Mouse (Mus musculus) frontal cortex, postnatal 36 days (tissue): Measurements from ENCODE around the gene Myo15.
A peak's percentile ranks its signal among the peaks of the same experiment; 100 is the strongest.
"Not testable (repeated sequence)": the region's sequence is repeated elsewhere in the genome, so short reads cannot be mapped to it uniquely, and the experiment has no call there.

Experiments used
- DNase-seq, 2 experiments: peaks; one replicate each; pipeline ENCODE4 v3.0.0; 2022; ENCODE audit warnings: low spot score in 2 of 2

Gene Myo15

DNA sequence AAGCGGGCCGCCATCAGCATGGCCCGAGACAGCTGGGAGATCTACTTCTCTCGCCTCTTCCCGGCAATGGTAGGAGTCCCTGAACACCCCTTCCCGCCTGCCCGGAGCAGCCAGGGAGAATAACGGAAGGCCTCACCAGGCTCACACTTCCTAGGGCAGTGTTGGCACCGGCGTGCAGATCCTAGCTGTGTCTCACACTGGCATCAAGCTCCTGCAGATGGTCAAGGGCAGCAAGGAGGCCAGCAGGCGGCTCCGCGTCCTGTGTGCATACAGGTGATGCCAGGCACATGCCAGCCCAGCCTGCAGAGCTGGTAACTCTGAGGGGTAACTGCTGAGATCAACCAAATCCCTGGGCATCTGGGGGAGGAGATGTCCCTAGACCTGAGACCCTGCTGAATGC lies 38.1 kb downstream of the Myo15 start:
- DNase-seq = no peak

DNA sequence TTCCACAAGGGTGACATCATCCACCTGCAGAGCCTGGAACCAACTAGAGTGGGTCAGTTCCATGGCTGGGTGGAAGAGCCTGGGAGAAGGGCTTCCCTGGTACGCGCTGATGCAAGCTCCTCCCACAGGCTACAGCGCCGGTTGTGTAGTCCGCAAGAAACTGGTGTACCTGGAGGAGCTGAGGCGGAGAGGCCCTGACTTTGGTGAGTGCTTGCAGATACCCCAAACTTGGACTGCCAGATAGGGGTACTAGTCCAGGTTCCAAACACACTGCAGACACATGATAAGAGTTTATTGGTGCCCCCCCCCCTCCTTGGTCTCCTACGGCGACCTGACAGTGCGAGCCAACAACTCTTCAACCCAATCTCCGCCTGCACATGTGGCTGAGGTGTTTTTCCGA lies 39.8 kb downstream of the Myo15 start:
- DNase-seq = no peak

DNA sequence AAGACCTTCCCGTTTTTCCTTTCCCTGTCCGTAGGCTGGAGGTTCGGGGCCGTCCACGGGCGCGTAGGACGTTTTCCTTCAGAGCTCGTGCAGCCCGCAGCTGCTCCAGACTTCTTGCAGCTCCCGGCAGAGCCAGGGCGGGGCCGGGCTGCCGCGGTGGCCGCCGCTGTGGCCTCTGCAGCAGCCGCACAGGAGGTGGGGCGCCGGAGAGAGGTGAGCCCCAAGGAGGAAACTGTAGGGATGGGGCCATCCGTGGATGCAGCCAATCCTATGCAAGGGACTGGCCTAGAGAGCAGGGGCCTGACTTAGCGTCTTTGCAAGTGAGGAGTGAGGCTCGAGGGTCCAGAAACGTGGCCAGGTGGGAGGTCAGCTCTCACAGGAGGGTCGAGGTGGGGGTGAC lies 40.4 kb downstream of the Myo15 start:
- no peak for DNase-seq

DNA sequence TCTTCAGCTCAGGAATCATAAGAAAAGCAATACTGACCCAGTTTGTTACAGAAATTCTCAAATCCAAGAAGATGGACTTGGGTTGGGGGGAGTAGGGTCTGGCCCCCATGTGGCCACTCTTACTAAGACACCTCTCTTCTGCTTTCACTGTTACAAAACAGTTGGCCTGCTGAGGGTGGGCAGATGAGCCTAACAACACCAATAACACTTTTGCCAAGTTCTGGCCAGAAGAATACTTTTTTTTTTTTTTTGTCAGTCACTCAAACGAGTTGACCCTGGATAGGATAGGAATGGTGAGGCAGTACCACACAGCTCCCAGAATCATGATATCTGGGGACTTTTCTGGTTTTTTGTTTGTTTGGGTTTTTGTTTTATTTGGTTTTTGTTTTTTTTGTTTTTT lies 42.8 kb downstream of the Myo15 start:
- DNase-seq = no peak

DNA sequence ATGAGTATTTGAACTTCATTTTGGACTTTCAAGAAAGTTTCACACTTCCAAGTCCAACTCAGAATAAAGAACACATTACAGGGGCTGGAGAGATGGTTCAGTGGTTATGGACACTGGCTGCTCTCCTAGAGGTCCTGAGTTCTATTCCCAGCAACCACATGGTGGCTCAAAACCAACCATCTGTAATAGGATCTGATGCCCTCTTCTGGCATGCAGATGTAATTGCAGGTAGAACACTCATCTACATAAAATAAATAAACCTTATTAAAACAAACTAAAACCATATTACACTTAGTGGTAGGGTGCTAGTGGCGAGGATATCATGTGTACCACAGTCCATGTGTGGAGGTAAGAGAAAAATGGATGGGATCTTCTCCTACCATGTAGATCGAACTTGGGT lies 43.4 kb downstream of the Myo15 start:
- no peak for DNase-seq

DNA sequence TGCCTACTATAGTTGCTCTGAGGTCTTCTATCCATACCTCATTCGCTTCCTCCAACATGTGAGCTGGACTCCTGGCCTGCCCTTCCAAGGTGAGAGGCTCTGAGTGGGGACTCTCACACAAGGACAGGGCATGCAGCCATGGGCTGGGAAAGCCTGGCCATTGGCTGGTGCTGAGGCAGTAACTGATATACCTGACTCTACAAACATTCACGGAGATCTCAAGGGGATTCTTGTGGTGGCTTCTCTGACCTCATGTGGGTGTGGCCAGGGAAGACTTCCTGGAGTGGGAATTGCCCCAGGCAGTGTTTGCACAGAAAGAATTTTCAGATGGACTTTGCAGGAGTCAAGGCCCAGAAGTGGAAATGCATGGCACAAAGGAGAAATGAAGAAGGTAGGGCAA lies 45.8 kb downstream of the Myo15 start:
- no peak for DNase-seq

DNA sequence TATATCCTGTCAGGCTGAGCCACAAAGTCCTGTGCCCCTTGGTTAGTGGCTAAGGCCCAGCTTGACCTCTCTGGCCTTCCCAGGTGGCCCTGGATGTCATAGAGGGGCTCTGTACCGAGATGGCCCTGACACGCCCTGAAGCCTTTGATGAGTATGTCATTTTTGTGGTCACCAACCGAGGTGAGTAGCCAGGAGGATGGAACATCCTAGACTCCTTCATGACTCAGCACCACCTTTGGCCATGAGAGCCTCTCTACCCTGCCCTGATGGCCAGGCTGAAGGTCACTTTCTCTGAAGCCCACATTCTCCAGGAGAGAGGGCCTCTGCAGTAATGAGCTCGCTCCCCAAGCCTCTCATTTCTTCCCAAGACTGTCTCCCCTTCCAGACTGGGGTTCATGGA lies 49.2 kb downstream of the Myo15 start:
- no peak for DNase-seq

DNA sequence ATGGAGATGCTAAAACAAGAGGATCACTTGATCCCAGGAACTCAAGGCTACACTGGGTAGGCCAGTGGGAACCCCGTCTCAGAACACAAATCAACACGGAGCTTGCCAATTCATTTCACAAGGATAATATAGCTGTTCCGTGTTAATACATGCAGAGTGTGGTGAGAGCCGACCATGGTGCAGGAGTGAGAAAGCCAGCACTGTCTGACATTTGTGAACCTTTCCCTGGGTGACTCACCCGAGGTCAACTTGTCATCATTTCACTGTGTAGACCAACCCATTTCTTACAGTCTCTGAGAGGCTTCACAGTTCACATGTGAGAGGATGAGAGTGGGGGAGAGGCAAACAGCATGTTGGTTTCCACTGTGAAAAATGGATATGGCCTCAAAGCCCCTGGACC lies 52.9 kb downstream of the Myo15 start:
- no peak for DNase-seq

DNA sequence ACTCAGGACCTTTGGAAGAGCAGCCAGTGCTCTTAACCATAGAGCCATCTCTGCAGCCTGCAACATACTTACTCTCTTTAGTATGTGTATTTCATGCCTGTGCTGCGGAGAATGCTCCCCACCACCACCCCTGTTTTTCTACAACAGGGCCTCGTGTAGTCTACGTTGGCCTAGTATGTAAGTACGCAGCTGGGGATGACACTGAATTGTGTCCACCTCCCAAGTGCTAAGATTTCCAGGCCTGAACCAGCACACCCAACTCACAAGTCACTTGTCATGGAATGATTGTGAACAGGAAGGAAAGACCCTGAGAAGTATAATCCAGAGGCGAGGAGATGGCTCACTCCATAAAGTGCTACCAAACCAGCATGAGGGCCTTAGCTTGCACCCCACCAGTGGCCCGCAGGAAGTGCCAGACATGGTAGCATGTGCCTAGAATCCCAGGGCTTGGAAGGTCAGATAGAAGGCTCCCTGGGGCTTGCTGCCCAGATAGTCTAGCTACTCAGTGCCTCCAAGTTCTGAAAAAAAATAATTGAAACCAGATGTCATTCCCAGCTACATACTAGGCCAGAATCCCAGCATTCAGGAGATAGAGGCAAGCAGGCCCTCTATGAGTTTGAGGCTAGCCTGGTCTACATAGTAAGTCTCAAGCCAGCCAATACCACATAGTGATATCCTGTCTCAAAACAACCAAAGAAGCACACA lies 53.7 kb downstream of the Myo15 start:
- DNase-seq = no peak

DNA sequence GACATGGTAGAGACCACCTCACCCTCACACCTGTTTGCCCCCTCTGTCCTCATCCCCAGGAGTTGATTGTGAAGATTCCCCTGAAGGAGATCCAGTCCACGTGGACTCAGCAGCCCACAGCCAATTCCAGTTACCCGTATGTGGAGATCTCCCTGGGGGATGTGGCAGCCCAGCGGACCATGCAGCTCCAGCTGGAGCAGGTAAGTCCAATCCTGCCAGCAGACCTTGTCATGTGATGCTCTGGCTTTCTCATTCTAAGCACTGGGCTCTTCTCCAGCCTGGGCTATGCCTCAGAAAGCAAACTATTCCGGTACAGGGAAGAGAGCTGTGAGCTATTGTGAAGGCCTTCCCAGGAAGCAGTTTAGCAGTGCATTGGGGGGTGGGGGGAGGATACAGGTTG lies 57.3 kb downstream of the Myo15 start:
- DNase-seq = no peak

DNA sequence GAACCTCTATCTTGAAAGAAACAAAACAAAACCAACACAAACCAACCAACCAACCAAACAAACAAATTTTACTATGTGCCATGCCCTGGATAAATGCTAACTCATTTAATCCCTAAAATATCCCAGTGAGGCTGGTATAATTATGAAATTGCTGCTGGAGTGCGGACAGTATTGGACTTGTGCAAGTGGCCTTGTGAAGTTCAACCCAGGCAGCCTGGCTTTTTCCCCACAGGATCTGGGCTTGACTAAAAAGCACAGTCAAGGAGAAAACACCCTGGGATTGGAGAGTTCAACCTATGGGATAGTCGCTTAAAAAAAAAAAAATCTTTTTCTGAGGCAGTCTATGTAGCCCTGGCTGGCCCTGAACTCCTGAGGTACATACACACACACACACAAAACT lies 66.5 kb downstream of the Myo15 start:
- no peak for DNase-seq

DNA sequence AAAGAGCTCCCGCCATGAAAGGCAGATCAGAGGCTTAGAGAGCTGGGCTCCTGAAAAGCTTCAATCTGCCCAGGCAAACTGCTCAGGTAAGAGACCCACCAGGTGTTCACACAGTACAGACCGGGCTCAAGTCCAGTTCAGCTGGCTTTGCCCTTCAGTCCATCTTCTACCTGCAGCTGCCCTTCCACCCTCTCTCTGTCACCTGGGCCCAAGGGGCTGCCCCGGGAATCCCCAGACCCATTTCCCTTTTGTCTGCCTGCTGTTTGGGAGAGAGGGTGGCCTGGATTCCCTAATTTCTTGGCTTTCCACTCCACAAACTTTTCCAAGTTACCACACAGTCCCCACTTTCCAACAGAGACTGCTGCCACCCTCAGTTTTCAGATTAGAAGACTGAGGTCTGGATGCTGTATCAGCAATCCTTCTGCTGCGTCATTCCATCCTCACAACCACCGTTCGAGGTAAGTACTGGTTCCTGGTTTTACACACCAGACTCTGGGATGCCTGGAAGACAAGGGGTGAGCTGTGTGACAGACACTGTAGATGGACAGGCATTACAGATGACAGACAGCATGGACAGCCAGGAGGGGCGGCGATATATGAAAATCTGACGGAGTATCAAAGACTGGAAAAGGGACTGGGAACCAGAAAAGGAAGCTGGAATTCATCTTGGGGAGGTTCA lies 67.2 kb downstream of the Myo15 start, which contains the start of gene Alkbh5:
Alkbh5 (plus strand) TSS at position 202 of the 679 bp plus-strand sequence.
- DNase-seq = peak; percentile 39 to 45

DNA sequence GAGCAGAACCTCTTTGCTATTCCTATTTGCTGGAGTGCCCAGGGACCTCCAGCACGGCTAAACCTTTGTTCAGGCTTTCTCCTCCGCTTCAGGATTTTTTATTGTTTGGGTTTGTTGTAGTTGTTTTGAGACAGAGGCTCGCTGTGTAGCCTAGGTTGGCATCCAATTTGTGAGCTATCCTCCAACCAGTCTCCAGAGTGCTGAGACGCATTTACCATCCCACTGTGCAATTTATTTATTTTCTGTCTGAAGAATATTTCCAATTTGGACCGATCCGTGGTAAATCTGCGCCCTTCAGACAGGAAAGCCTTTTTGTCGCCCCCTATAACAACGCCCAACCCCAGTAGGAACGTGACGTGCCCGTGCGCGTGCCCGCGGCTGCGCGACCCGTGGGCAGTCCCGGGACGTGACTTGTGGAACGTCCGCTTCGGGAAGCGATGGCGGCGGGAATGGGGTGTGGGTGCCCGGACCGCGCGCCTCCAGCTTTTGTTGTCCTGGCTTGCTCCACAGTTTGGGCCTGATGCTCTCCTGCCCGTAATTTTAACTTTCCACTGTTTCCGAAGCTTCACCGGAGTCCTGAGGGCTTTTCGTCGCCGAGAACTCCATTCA lies 67.8 kb downstream of the Myo15 start:
- peak; percentile 91 to 93 for DNase-seq

DNA sequence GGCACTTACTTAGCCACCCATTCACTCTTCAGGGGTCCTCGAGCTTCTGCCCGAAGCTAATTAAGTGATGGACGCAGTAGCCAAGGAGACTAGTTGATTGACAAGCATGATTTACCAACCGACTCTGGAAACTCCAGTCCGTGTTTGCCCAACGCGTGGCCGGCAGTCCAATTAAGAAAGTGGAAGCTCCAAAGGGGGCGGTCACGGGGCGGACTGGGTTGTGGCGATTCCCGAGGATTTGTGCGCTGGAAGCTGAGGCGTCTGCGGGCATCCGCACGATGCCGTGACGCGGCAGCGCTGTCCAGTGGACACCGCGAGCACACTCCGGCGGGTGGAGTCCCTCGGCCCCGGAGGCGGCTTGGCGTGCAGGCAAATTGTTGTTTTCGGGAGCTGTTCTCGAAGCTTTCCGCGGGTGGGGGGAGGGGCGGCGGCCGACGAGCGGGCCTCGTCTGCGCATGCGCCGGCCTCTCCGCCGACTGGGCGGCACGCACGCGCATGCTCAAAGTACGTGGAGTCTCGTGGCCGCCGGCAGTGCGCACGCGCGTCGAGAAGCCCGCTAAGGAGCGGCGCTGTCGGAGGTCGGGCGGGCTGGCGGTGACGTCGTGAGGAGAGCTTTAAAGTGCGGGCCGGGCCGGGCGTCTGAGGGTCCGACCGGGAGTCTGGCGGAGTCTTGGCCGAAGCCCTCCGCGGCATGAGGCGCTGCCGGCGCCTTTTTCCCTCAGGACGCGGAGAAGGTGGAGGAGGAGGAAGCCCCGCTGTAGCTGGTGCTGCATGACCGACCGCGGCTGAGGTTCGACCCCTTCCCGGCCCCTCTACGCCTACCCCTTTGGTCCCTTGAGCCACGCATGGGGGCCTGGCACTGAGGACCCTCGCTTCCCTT lies 68.6 kb downstream of the Myo15 start:
- peak; percentile 97 to 98 for DNase-seq

DNA sequence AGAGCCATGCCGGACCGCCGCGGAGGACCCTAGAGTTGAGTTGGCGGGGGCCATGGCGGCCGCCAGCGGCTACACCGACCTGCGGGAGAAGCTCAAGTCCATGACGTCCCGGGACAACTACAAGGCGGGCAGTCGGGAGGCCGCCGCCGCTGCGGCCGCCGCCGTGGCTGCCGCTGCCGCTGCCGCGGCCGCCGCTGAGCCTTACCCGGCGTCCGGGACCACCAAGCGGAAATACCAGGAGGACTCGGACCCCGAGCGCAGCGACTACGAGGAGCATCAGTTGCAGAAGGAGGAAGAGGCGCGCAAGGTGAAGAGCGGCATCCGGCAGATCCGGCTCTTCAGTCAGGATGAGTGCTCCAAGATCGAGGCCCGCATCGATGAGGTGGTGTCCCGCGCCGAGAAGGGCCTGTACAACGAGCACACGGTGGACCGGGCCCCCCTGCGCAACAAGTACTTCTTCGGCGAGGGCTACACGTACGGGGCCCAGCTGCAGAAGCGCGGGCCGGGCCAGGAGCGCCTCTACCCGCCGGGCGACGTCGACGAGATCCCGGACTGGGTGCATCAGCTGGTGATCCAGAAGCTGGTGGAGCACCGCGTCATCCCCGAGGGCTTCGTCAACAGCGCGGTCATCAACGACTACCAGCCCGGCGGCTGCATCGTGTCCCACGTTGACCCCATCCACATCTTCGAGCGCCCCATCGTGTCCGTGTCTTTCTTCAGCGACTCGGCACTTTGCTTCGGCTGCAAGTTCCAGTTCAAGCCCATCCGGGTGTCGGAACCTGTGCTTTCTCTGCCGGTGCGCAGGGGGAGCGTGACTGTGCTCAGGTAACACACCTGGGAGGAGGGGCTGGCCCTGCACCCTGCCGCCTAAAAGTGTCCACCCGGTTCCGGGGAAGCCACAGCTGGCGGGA lies 69.5 kb downstream of the Myo15 start:
- peak in 1 of 2 experiments; percentile 38 for DNase-seq

DNA sequence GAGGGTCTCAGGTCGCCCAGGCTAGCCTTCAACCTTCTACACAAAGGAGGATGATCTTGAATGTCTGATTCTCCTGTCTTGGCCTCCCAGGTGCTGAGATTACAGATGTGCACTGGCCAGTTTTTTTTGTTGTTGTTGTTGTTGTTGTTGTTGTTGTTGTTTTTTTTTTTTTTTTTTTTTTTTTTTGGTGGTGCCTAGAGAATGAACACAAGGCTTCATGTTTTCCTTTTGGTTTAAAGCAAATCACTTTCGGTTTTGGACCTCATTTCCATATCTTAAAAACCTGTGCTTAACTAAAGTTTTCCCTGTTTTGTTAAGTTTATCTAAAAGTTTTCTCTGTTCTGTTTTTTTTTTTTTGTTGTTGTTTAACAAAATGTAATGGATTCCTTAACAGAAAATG lies 70.4 kb downstream of the Myo15 start:
- DNase-seq = no peak

DNA sequence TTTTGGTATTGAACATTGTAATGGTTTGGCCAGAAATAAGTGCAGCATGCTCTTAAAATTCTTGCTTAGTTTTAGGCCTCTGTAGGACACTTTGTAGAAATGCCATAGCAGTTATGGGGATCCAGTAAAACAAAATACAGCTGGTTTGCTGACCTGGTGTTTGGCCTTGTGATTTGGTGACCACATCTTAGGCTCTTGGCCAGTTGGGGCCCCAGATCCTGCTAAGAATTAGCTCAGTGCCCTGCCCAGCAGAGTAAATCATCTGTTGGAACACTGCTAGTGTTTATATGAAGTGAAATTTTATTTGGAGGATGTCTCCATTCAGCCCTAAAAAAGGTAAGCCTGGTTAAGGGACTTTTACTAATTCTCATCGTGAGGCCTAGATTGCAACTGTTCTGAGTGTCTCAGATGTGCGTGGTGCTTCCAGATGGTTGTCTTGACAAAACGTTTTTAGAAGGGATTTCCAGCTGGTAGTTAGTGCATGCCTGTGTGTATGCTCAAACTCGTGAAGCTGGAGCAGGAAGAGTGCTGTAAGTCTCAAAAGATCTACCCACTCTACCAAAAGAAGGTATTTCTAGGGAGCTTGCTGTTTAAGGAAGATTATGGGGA lies 71.0 kb downstream of the Myo15 start:
- peak in 1 of 2 experiments; percentile 64 for DNase-seq

DNA sequence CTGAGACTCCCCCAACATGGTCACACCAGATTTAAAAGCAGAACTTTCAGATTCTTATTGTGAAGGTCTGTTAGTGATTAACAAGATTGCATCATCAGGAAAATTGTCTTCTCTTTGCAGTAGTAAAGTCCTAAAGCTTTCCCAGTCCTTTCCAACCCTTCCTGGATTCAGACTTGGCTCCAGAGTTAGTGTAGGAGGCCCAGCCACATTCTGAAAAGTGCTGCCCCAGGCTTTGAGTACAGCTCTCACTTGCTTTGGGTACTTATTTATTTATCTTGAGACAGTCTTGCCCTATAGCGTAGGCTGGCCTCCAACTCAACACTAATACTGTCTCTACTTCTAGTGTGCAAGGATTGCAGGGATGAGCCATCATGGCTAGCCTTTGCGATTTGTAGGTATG lies 71.6 kb downstream of the Myo15 start:
- DNase-seq = no peak

DNA sequence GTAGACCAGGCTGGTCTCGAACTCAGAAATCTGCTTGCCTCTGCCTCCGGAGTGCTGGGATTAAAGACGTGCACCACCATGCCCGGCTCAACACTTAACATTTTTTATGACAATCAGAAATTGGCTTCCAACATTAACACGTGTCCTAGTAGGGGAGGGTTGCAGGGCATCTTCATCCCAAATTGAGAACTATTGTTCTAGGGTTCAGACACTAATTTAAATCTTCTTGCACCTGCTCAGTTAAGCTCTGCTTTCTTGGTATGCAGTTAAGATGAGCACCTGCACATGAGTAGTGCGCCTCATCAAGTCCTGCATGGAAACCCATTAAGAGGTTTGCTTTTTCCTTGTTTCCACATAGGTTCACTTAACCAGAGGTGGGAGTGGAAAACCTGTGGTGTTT lies 72.7 kb downstream of the Myo15 start:
- no peak for DNase-seq

DNA sequence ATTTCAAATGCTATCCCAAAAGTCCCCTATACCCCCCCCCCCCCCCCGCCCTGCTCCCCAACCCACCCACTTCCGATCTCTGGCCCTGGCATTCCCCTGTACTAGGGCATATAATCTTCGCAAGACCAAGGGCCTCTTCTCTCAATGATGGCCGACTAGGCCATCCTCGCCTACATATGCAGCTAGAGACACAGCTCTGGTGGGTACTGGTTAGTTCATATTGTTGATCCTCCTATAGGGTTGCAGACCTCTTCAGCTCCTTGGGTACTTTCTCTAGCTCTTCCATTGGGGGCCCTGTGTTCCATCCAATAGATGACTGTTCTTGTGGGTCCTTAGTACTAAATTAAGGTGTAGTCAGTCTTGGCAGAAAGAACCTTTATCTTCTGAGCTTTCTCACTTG lies 74.1 kb downstream of the Myo15 start:
- DNase-seq = not testable (repeated sequence)

DNA sequence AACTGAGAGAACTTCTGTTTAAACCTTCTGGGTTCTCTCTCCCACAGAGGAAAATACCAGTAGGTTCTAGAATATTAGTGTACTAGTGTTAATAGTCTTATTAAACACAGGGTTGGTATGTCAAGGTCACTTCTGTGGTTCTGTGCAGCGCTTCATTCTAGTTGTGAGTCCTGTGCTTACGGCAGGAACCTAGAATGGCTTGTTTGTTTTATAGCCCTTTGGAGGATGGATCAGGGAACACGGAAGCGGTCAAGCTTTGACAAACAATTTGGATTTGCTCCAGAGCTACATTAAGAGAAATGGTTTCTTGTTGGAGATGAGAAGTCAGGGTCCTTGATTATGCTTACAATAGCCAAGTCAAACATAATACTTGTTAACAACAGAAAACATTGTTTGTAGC lies 76.3 kb downstream of the Myo15 start:
- DNase-seq = no peak
